Mouse (Mus musculus) spleen, postnatal 36 days (tissue): ENCODE data around the gene Thrb.

Experiments used
- DNase-seq, 2 experiments: peaks; one replicate each; pipeline ENCODE4 v3.0.0; 2022; ENCODE audit warnings: low spot score in 2 of 2, mixed read lengths in 1 of 2

The Thrb gene

DNA sequence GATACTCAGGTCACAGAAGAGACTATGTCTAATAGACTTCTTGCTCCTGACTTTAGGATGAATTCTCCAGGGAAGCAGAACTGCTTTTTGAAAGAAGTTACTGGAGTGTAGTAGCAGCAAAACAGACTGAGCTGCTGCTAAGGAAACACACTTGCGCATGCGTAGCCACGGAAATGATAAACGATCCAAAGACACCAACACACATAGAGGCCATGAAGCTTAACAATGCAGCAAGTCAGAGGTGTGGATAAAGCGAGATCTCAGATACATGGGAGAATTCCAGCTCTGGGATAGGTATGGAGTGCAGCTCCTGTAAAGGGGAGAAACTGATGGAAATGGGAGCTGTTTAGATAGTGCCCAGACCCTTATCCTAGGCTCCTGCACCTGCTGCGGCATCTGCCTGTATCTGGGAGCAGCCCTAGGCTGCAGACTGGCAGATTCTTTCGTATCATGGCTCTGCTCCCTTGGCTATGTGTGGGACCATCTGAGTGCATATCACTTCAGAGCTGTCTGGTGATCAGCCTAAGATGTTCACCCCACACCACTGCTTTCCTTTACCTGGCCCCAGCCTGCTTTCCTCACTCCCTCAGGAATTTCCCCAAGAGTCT is 53.3 kb downstream of the Thrb start:
- DNase-seq = no peak

DNA sequence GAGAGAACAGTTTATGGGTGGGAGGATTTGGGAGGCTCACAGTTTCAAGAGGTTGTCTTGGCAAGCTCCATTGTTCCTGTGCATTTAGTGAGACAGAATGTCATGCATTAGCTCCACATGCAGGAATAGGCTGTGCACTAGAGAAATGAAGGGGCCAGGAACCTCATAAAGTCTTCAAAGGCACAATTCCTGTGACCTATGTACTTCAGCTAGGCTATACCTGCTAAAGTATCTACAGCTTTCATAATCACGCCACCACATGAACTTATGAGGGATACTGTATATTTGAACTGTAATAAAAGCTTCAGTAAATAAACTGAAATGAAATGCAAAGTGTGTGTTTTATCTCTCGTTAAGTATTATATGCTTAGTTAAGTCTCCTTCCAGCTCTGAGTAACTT is 59.4 kb downstream of the Thrb start:
- DNase-seq = no peak

DNA sequence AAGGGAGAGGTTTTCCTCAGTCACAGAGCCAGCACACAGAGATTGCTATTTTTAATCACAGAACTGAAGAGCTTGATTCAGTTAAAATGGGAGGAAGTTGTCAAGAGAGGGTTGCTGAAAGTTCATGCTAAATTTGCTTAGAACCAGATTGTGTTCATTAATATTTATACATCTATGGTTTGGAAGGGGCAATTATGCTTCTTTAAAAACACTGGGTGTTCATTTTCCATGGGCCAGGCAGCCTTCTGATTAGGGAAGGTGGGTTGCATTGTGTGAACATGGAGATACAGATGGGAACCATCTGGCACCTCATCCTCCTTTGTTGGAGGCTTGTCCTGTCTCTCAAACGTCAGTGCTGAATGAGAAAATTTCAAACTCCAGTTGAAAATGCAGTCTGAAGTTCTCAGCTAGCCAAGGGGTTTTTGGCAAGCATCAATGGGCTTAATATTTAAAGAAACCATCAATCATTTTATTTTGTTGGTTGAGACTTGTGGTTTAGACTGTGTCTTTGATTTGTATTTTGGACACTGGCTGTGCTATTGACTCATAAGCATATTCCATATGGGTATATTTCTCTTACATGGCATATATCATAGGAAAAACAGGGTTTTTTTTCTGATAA is 62.9 kb downstream of the Thrb start:
- DNase-seq = no peak

DNA sequence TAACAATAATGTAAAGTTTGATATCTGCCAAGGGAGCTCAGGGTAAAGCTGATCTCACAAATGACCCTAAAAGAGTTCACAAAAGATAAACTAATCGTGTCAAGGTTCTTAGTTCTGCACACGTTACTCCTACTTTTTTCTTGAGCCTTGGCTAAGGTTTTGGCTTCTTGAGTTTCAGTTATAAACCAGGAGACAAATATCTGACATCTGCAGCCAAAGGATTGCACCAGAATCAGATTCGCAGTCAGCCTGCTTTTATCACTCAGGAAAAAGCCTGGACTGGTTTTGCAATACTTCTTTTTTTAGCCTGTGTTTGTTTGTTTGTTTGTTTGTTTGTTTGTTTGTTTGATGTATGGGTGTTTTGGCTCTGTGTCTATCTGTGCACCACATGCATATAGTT is 64.5 kb downstream of the Thrb start:
- DNase-seq = no peak

DNA sequence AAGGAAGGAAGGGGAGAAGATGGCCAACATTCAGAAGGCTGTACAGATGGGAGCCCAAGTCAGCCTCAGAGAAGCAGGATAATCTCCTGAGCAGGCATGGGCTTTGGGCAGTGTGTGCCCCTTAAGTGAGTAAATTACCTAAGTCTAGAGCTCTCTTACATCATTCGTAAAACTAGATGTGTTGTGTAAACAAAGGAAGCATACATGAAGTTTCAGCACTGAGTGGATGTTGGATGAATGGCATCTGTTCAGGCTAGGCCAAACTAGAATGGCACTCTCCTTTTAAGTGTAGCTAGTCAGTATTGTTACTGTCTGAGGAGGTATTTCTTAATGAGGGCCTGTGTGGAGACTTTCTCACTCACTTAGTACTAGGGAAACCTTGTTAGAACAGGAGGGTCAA is 66.8 kb downstream of the Thrb start:
- DNase-seq = no peak

DNA sequence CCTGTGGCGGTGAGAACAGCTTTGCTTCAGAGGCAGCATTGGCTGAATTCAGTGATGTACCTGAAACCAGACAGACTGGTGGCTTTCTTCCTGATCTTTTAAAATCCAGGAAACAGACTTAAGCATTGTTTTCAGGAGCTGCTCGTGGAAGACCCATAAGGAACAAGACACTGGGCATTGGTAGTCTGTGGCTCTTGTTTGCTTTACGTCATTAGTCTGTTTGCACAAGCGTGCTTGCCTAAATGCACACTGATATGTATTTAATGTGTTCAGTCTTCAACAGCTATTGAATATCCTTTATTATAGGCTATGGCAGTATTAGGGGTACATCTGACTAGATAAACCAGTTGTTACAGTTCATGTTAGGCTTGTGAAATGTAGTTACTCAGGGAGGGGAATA is 67.8 kb downstream of the Thrb start:
- DNase-seq = no peak

DNA sequence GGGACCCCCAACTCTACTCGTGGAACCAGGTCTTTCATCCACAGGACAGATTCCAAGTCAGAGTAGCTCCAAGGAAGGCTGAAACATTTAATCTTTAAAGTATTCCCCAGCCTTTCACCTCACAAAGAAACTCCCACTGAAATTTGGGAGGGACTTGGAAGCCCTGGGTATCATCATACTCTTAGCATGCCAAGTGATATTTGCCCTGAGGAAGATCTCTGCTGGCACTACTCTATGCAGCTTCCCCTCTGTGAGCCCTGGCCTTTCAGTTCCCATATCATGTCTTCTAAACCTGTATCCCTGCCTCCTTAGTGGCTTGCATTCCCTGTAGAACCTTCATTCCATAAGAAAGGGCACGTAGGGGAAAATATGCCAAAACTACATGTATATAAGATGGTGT is 68.8 kb downstream of the Thrb start:
- no peak for DNase-seq

DNA sequence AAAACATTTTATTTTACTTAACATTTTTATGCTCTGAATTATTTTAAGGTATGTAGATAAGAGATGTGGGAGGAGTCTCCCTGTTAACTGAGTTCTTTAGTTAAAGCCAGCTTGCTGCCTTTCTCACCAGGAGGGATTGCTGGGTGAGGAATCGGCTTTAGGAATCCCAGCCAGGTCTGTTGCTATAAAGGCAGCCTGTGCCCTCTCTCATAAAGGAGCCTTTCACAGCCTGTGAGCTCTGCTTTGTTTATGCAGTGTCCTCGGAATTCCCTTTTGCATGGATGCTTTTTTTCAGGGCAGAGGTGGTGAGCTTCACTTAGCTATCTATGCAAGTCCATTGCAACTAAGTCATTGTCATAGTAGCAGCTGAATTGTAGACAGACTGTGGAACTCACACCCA is 71.0 kb downstream of the Thrb start:
- DNase-seq = no peak

DNA sequence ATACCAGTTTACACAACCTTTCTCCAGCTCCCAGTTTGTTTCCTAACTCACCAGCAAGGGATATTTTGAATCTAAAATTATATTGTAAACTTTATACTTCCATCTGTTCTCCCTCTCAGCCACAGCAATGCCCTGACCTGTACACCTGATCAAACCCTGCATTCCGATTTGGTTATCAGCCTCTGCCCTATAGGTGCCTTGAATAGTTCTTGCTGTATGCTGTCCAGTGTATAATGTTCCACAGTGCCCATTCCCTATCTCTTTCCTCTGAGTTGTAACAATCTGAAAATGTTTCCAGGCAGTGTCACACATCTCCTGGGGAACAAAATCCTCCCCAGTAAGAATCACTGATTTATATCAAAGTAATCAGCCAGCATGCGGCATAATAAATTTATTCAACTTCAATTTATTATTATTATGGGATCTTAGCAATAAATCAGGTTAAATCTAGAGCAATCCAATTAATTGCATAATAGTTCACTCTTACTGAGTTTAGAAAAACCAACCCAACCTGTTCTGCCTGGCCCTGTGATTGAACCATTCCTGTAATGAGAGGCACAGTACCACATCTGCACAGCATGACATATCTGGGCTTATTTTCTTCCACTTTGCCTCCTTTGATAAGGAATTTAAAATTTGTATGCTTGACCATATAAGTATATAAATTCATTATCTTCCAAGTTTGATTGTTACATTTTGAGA is 73.2 kb downstream of the Thrb start:
- no peak for DNase-seq

DNA sequence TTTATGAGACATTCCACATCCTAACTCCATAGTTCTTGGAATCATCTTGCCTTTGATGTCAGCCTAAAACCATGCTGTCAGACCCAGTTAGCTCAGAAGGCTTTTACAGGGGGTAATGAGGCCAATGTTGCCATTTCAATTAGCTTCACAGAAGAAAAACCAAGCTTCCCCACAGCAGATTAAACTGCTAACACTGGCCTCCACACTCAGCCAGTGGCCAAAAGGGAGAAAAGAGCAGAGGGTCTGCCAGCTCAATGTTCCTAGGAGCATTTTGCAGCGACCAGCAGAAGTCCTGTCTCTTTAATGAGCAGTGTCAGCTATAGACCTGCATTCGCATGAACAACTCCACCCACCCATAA is 73.7 kb downstream of the Thrb start:
- DNase-seq = no peak

DNA sequence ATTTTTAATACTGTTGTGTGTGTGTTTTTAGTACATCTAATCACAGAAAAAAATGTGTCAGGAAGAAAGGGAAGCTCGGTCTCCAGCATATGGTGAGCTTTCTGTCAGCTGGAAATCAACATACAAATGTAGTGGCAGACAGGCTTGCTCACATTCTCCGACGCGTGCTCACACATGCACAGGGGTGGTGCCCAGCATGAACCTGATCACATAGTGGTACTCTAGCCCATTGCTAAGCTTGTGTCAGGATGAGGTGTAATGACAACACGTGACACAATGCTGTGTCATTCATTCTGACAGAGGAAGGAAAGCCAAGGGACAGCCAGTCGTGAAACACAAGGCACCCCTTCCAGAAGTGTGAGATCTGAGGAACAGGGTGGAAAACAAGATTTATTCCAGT is 75.4 kb downstream of the Thrb start:
- DNase-seq = no peak

DNA sequence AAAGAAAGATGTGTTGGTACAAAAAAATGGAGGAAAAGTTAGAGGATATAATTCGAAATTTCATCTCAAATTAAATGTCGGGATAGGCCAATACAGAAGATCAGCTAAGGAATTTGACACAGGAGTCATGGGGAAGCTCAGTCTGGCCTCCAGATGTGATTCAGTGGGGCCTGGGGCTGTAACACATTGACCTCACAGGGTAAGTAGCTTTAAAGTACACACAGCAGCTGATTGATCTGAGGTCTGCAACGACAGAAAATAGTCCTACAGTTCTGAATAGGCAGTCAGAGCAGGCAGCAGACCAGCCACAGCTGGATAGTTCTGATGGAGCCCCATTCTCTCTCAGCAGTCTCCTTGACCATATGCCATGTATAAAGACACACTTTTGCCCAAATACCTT is 80.8 kb downstream of the Thrb start:
- DNase-seq = no peak

DNA sequence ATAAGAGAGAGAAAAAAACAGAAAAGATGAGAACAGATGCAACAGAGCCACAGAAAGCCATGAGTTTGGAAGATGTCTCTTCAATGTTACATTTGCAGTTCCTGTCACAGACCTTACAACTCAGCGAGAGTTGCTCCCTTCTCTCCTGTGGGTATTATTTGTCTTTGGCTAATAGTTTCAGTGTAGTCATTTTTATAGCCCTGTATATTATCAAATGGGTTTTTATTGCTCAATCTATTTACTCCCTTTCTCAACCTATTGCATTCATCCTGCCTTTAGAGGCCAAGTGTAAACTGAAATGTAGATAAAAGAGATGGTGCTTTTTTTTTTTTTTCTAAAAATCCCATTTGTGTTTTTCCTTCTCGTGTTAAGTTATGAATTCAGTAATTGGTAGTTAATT is 82.2 kb downstream of the Thrb start:
- no peak for DNase-seq

DNA sequence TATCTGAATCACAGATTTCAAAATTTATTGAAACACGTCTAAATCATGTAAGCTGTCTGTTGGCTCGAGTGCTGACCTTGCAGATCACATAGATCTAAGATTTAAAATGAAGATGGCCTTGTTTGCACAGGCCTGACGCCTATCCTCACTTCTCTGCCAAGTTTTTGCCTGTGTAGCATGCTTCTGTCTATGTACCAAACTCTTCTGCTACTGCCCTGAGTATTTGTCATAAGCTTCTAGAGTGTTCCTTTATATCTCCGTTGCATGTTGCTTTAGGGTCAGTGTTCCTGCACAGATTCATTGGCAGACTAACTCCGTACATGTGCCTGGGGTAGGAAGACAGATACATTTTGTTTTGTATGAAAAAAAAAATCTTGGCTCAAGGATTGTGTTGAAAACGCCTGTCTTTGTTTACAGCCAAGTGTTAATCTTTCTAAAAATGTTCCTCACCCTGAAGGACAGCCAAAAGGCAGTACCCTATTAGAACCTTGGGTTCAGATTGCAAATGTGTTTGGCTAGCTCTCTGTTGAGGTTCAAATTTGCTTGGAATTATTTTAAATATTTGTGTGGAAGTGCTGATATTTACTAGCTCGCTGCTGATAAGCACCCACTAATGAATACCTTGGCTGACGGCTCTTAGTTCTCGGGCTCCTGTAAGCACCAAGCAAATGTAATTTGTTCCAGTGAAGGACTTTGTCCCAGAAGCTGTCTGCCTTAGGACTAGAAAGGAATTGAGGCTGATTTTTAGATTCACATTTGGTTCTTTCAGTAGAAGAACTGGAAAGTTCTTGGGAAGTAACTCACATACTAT is 83.0 kb downstream of the Thrb start:
- no peak for DNase-seq

DNA sequence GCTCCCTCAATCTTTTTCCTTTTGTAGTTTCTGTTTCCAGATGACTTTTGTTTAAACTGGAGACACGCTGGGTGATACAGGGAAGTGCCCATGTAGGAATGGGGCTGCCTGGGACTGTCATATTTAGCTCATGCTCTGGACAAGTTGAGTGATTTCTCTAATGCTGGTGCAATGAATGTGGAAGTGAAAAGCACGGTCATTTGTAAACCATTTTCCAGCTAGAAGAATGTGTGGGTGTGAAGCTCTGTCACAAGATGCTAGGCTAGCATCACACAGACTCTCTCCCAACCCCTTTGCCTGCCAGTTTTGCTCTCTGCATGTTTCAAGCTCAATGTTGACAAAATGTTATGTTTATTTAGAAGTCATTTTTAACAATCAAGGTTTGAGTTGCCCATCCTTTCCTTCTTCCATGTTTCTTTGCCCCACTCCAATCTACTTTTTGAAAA is 83.7 kb downstream of the Thrb start:
- no peak for DNase-seq

DNA sequence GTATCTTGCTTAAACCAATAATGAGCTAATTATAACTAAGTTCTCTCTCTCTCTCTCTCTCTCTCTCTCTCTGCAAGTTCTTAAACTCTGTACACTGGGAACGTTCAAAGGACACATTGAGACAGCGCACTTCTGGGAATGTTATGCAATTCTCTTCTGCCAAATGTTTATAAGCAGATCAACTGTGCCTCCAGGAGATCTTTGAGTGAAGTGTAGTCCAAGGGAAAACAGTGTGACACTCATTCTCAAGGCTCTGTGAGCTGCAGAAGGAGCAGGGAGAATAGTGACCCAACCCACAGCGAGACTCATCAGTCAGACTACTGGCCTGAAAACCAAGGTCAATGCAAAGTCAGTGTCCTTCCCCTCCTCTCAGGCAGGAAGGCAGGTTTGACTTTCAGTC is 87.9 kb downstream of the Thrb start:
- no peak for DNase-seq

DNA sequence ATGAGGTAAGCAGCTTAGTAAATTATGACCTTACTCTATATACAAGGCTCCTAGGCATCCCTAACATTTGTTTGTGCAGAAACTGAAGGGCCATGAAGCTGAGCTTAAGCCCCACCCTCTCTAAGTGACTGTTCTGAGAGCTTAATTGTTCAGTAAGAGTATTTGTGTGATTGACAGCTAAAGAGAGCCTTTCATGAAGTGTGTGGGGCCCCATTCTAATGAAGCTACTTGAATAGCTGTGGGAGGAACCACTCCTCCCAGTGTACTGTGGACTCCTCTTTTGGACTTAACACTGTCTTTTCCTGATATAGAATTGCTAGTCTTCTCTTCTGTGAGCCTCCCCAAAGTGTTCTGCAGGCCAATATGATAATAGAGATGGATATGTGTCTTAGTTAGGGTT is 88.9 kb downstream of the Thrb start:
- DNase-seq = no peak

DNA sequence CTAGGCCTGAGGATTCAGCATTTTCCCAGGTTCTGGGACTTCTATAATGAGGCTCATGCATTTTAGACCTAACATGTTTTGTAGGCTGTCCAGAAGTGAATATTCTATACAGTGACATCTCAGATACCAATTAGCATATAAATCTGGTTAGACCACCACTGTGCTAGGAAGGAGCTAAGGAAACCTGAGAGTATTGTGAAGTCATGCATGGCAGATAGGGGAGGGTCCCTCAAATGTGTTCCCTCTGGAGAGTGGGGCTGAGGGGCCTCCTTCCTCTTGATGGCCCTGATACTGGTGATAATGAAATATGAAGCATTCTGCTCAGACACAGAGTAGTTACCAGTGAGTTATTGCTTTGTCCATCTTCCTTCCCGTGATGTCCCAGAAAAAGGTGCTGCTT is 91.8 kb downstream of the Thrb start:
- DNase-seq = no peak

DNA sequence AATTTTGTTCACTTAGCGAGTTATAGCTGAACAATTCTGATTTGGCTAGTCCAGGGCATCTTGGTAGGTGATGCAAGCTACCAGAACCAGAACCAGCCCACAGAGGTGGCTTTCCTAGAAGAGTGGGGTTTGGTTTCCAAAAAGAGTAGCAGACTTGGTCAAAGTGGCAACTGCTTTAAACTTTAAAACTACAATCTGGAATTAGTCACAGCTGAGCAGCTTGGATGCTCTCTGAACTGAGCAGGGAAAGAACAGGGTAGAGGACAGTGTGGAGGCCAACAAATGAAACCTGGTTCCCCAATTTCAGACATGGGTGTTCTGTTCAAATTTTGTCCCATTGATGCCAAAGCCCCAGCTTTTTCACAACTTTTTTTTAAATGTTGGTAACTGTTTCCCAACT is 93.4 kb downstream of the Thrb start:
- DNase-seq = no peak

DNA sequence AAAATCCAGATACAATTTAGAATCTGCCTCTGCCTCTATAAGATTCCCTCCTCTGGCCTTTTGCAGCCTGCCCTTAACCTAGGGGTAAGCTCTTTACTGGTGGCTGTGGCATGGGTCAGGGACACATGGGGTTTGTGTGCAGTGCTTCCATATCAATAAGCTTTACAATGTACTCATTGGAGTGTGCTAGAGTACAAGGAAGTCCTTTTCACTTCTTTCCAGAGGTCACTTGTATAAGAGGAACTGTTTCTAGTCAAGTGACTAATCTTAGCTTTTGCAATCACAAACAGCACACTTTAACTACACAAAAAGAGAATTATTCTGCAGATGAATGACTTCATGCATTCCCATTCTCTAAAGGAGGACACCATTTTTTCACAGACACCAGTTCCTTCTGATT is 96.7 kb downstream of the Thrb start:
- DNase-seq = no peak

DNA sequence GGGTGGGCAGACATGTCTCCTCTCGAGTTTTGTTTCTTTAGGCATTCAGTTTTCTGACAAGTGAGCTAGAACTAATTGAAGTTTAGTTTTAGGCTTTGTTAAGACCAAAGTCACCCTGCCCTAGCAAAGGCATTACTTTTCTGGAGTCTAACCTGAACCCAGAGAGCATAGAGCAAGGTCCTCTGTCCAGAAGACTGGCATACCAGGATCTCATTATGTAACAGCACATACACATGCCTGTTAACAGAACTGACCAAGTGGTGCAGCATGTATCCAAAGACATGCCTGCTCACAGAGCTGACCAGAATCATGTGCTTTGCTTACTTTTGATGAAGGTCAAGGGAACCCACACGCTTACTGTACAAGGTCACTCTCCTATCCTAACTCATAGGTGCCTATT is 107.9 kb downstream of the Thrb start:
- DNase-seq = no peak

DNA sequence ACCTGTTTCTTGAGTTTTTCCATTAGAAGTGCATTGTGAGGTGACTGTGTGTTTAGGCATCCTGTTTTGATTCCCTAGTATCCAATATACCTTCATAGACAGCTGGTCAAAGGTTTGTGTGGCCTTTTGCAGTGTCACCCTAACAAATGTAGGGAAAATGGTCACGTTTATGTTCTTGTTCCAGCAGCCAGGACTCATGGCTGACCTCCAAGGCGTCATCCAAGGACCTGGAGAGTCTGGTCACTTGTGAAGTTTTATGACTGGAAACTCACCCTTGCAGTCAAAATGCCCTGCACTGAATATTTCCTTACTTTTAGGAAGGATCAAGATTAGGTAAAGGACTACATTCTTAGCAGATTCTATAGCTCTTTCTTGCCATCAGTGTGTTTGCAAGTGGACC is 114.3 kb downstream of the Thrb start:
- DNase-seq = no peak

DNA sequence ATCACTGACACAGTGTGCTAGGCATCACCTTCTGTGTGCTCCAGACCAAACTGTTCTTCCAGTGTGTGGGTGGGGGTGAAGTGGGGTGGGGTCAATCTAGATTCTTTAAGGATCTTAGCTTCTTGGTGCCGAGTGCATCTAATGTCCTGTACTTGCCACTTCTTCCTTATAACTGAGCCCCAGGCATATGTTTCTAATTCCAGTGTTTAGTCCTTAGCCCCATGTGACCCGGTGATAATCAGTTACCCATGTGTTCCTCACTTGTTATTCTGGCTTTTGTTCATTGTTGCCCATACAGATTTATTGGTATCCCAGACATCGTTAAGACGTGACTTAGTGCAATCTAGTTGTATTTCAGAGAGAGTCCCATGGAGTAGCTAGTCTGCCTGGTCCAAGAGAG is 121.9 kb downstream of the Thrb start:
- no peak for DNase-seq
